Mouse (Mus musculus) brain, embryonic 14.5 days (tissue): ENCODE results near the gene Mga. TPM values are rescaled to one million over a fixed set of nuclear protein-coding genes. Genes with fewer than 3 reads are reported as not detected.

Experiments used
- DNase-seq: peaks from one replicate; pipeline ENCODE4 v3.0.0-alpha.2; 2011; ENCODE audit warnings: low read depth
- CTCF ChIP-seq: fragments of 200-500 bp; IDR thresholded peaks from 2 replicates; pipeline ENCODE4 v1.5.1; 2012; ENCODE audit warnings: inconsistent platforms, mild to moderate bottlenecking, moderate library complexity, borderline replicate concordance; ENCODE audit not compliant: insufficient read depth, insufficient read length; ENCODE audit errors: extremely low read depth
- POLR2A ChIP-seq: fragments of 200-500 bp; IDR thresholded peaks from 2 replicates; pipeline ENCODE4 v1.6.1; 2012; ENCODE audit warnings: mild to moderate bottlenecking, inconsistent platforms, borderline replicate concordance; ENCODE audit not compliant: poor library complexity, insufficient read depth, insufficient read length, severe bottlenecking; ENCODE audit errors: extremely low read depth
- polyA plus RNA-seq: library from polyadenylated mRNA; depleted of rRNA; stranded (reverse); fragments of >200 nt; gene quantifications from 2 replicates; pipeline ENCODE4 v1.2.3, GENCODE M21; 2012; rRNA removed

Mga gene
- polyA plus RNA-seq: 22.7 and 31.0 TPM in 2 replicates

- peak; percentile 99 for DNase-seq
- TF ChIP-seq POLR2A (peak; percentile 38; the same call in 1 of the 2 replicates), CTCF (no peak)
Measured at GRCm38 (mm10) chr2:119897090-119897732, at the start of gene Mga. Gene Mga (plus strand): TSS chr2:119897228.

- DNase-seq: no peak
- TF ChIP-seq CTCF: no peak
- no peak for TF ChIP-seq POLR2A
Measured at GRCm38 (mm10) chr2:119853811-119854210, 43.2 kb upstream of the Mga start.

- no peak for DNase-seq
- TF ChIP-seq POLR2A: no peak
- no peak for TF ChIP-seq CTCF
Measured at GRCm38 (mm10) chr2:119855310-119855850, 41.6 kb upstream of the Mga start.

GRCm38 (mm10) chr2:119857341-119857740 lies 39.7 kb upstream of the Mga start:
- TF ChIP-seq POLR2A (no peak), CTCF (no peak)
- no peak for DNase-seq

GRCm38 (mm10) chr2:119864484-119864883 lies 32.5 kb upstream of the Mga start:
- no peak for TF ChIP-seq POLR2A
- no peak for TF ChIP-seq CTCF
- no peak for DNase-seq

GRCm38 (mm10) chr2:119872371-119873104 lies 24.5 kb upstream of the Mga start:
- DNase-seq: peak; percentile 91
- TF ChIP-seq CTCF: no peak
- TF ChIP-seq POLR2A: no peak; the same call in 1 of the 2 replicates

- DNase-seq: peak; percentile 97
- no peak for TF ChIP-seq POLR2A
- no peak for TF ChIP-seq CTCF
Measured at GRCm38 (mm10) chr2:119873105-119873464, 23.9 kb upstream of the Mga start.

GRCm38 (mm10) chr2:119875981-119876380 lies 21.0 kb upstream of the Mga start:
- TF ChIP-seq POLR2A (no peak), CTCF (no peak)
- DNase-seq: no peak

- DNase-seq: no peak
- TF ChIP-seq POLR2A (no peak), CTCF (no peak)
Measured at GRCm38 (mm10) chr2:119887201-119887600, 9.8 kb upstream of the Mga start.

- no peak for TF ChIP-seq POLR2A
- TF ChIP-seq CTCF: no peak
- DNase-seq: no peak
Measured at GRCm38 (mm10) chr2:119896553-119897089, 407 bp upstream of the Mga start.

- TF ChIP-seq POLR2A (no peak), CTCF (no peak)
- peak; percentile 77 for DNase-seq
Measured at GRCm38 (mm10) chr2:119898141-119898594, 1.1 kb downstream of the Mga start.

GRCm38 (mm10) chr2:119916007-119916406 lies 19.0 kb downstream of the Mga start:
- TF ChIP-seq POLR2A (no peak), CTCF (no peak)
- DNase-seq: no peak
